Mouse (Mus musculus): ENCODE measurements around the gene Mpi. TPM values are rescaled to one million over a fixed set of nuclear protein-coding genes. Genes with fewer than 3 reads are reported as not detected.
A peak's percentile ranks its signal among the peaks of the same experiment; 100 is the strongest.

The Mpi gene
- polyA plus RNA-seq, 1 experiment from 2014 or later, result 50.5 TPM

DNA sequence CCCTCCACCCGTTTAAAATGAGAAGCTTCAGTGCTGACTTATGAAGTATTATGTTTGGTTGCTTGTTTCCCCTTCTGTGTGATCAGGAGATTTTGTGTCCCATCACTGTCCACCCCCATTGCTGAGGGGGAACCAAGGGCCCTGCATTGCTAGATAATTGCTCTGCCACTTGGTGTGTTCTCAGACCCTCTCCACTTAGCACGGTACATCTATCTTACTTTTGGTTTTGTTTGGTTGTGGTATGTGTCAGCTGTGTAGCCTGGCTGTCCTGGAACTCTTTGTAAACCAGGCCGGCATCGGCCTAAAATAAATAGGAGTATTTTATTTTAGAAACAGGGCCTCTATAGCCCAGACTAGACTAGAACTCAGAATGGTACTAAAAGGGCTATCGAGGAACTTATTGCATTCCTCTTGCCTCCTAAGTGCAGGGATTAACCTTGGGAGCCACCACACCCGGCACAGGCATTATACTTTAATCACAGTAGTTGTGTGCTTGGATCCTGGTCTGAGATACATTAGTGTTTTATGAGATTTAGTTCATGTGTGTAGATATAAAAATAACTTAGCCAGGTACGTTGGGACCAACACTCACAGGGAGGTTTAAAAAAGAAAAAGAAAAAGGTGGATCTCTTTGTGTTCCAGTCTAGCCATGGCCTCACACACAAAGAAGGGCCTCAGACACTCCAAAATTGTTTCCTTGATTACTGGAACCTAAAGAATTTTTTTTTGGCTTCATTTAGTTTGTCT, 30.3 kb downstream of the Mpi start:
- H3K9ac ChIP-seq, result peak overlapping the region; percentile 88; the same call in 1 of the 2 replicates
- H3K27ac ChIP-seq (replicated peaks), result 0 out of 2 replicates have a peak overlapping the region, but pooled peaks have one; percentile 86
- peak overlapping the region; percentile 69 for H3K4me2 ChIP-seq (replicated peaks)
- peaks cover 18% of the 10 kb centered on the region for H3K4me1 ChIP-seq
- peak overlapping the region; percentile 80 for H3K4me3 ChIP-seq (replicated peaks)
- no peaks in the 10 kb centered on the region for H3K36me3 ChIP-seq
- H3K27me3 ChIP-seq, result no peaks in the 10 kb centered on the region
- 36% methylated on average over 7 of the region's 7 CpGs for whole genome bisulfite sequencing
- H3K9me3 ChIP-seq (replicated peaks), result no peaks in the 10 kb centered on the region
- ATAC-seq (ENCODE audit: insufficient number of reproducible peaks, low FRiP score, low TSS enrichment, low read depth), result no peak

DNA sequence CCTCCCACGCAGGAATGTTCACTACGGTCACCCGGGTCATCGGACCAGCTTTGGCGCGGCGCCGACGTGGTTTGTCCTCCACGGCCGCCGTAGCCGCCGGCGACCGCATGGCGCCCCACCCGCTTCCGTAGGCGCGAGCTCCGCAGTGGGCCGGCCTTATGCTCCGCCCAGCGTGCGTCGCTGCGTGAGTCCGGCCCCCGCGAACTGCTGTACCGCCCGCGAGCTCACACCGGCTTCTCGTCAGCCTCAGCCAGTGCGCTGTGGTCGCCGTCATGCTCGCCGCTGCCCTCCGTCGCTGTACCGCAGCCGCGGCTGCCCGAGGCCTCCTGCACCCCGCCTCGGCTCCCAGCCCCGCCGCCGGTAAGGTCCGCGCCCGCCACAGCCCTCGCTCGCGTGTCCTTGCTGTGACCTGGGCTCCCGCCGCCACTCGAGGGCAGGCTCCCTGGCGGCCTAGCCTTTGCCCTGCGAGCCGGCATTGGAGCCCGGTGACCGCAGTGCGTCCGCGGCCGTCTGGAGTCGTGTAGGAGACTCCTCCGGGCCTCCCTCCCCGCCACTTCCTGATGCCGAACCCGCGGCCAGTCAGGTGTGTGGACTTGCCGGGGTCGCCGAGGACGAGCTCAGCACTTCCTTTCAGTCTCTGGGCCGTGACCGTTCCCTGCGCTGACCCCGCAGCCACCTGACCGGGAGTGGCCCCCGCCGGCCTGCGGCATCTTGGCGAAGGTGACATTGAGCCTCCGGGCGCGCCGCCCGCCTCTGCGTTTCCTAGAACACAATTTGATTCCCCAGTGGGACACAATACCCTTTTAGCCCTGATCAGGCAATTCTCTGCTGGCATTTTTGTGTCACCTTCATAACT, 31.3 kb downstream of the Mpi start, which contains the start of gene Cox5a:
Cox5a (plus strand) TSS at position 219 of the 856 bp plus-strand sequence.
- H3K27ac ChIP-seq (replicated peaks), result peak within 1 kb of the TSS; percentile 86
- ATAC-seq (ENCODE audit: insufficient number of reproducible peaks, low FRiP score, low TSS enrichment, low read depth), result peak; percentile 97
- under 1% methylated on average over 95 of the region's 95 CpGs for WGBS

DNA sequence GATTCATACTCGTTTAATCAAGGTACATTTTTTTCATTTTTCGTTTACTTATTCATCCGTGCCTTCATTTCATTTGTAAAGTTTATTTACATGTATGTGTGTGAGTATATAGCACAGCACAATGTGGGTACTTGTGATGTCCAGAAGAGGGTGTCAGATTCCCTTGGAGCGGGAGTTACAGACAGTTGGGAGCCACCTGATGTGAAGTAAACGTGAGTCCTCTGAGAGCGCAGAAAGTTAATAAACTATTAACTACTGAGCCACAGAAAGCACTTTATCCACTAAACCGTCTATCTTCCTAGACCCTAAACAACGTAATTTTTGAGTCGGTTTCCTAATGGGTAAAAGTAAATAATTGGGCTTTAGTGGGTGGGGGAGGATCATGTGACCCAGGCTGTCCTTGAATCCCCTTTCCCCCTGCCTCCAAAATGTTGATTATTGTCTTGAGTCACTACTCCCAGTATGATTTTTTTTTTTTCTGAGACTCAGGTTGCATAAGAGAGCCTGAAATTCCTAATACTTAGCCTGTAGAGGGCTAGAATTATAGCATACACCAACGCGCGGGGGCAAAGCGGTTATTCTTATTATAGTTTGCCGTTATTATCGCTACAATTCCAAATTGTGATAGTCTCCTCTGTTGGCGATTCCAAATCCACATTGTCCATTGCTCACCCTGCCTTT, 32.0 kb downstream of the Mpi start:
- peak overlapping the region; percentile 45; the same call in 1 of the 2 replicates for H3K27ac ChIP-seq (replicated peaks)
- H3K4me2 ChIP-seq (replicated peaks), result peak overlapping the region; percentile 69
- no peaks in the 10 kb centered on the region for H3K36me3 ChIP-seq
- peak overlapping the region; percentile 80 for H3K4me3 ChIP-seq (replicated peaks)
- no peaks in the 10 kb centered on the region for H3K27me3 ChIP-seq
- H3K9me3 ChIP-seq (replicated peaks), result no peaks in the 10 kb centered on the region
- H3K9ac ChIP-seq, result peak overlapping the region; percentile 88; the same call in 1 of the 2 replicates
- WGBS, result 22% methylated on average over 16 of the region's 16 CpGs
- peaks cover 18% of the 10 kb centered on the region for H3K4me1 ChIP-seq
- ATAC-seq (ENCODE audit: insufficient number of reproducible peaks, low FRiP score, low TSS enrichment, low read depth), result no peak; the same call in 1 of the 2 replicates

More for the DNA sequence above, 31.3 kb downstream of the Mpi start, which contains the start of gene Cox5a:
- peak within 1 kb of the TSS; percentile 69 for H3K4me2 ChIP-seq (replicated peaks)
- peaks cover 18% of the 10 kb centered on the region for H3K4me1 ChIP-seq
- H3K36me3 ChIP-seq, result no peaks in the 10 kb centered on the region
- peak within 1 kb of the TSS; percentile 88 for H3K9ac ChIP-seq
- no peaks in the 10 kb centered on the region for H3K9me3 ChIP-seq (replicated peaks)
- peak within 1 kb of the TSS; percentile 80 for H3K4me3 ChIP-seq (replicated peaks)
- no peaks in the 10 kb centered on the region for H3K27me3 ChIP-seq

DNA sequence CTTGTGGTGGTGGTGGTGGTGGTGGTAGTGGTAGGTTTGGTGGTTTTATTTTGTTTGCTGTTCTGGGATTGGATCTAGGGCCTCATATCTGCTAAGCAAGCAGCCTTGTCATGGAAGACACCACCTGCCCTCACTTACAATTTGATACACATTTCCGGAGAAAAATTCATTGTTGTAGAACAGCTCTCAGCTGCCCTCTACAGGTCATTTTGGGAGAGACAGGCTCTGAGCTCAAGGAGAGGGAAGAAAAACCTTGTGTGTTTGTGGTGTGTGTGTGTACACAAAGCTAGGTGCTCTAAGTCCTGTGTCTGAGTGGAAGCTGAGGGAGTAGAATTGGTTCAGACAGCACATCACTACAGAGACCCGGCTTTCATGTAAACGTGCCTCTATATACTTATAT, 35.5 kb downstream of the Mpi start:
- Histone ChIP-seq H3K4me3 (replicated peaks) (no peak overlapping the region), H3K9ac (no peak overlapping the region), H3K36me3 (no peaks in the 10 kb centered on the region), H3K27ac (replicated peaks) (no peak overlapping the region), H3K4me1 (peaks cover 3% of the 10 kb centered on the region), H3K9me3 (replicated peaks) (no peaks in the 10 kb centered on the region), H3K4me2 (replicated peaks) (no peak overlapping the region), H3K27me3 (no peaks in the 10 kb centered on the region)
- ATAC-seq (ENCODE audit: insufficient number of reproducible peaks, low FRiP score, low TSS enrichment, low read depth), result no peak
- 6% methylated on average over 3 of the region's 3 CpGs for WGBS

DNA sequence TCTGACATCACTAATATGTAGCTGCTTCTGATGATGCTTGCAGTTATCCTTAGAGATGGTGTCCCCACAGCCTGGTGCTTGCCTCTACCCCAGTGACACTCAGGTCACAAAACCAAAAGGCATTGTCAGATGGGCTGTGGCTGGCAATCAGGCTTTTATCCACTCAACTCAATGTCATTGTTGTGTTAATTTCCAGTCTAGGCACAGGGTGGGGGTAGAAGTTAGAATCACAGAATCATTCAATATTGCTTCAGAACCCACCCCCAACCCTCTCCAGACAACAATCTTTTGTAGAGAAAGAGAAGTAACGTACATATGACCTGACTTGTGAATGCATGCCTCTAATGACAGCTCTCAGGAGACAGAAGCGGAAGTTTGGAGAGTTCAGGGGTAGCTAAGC, 42.0 kb downstream of the Mpi start:
- H3K9me3 ChIP-seq (replicated peaks), result no peaks in the 10 kb centered on the region
- H3K27me3 ChIP-seq, result peaks cover 10% of the 10 kb centered on the region
- ATAC-seq (ENCODE audit: insufficient number of reproducible peaks, low FRiP score, low TSS enrichment, low read depth), result no peak
- H3K36me3 ChIP-seq, result no peaks in the 10 kb centered on the region
- H3K4me1 ChIP-seq, result 0 out of 2 replicates have a peak, but pooled peaks cover 4% of the 10 kb centered on the region
- WGBS, result 61% methylated on average over 2 of the region's 2 CpGs
- no peak overlapping the region for H3K4me2 ChIP-seq (replicated peaks)
- H3K27ac ChIP-seq (replicated peaks), result no peak overlapping the region
- no peak overlapping the region for H3K9ac ChIP-seq
- H3K4me3 ChIP-seq (replicated peaks), result no peak overlapping the region

DNA sequence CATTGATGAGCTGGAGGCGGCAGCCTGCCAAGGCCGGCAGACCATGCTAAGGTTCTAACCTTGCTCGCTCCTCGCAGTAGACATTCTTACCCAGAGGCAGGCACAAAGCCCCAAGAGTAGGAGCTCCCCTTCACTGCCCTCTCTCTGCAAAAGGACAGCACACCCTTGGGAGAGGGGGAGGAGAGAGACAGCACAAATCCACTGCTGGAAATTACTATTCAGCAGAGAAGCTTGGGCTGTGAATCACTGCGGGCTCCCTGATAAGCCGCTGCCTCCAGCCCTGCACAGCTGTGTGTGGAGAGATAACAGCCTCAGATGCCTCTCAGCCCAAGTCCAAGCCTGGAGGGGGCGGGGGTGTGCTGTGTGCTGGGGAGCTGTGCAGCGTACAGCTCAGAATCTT, 46.9 kb downstream of the Mpi start:
- Histone ChIP-seq H3K4me1 (peaks cover 35% of the 10 kb centered on the region), H3K4me3 (replicated peaks) (no peak overlapping the region), H3K9ac (no peak overlapping the region), H3K27ac (replicated peaks) (no peak overlapping the region), H3K36me3 (no peaks in the 10 kb centered on the region), H3K9me3 (replicated peaks) (no peaks in the 10 kb centered on the region), H3K4me2 (replicated peaks) (no peak overlapping the region), H3K27me3 (peaks cover 59% of the 10 kb centered on the region)
- 9% methylated on average over 8 of the region's 8 CpGs for WGBS
- no peak for ATAC-seq (ENCODE audit: insufficient number of reproducible peaks, low FRiP score, low TSS enrichment, low read depth)

DNA sequence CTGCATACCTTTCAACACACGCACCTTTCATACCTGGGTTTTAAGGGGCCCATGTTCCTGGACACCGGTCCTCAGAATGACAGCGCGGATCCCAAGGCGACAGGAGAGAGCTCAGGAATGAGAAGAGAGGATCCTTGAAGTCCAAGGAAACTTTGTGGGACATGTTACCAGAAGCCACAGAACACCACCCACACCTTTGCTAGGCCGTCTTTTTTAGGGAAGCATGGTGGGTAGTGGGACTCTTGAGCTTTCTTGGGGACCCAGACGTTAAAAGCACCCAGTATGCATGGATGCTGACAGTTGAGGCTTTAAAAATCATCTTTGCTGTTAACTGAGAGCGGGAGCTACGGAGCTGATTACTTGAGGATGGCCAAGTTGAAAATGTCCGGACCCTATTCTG, 47.7 kb downstream of the Mpi start:
- H3K27ac ChIP-seq (replicated peaks), result no peak overlapping the region
- no peaks in the 10 kb centered on the region for H3K36me3 ChIP-seq
- WGBS, result 46% methylated on average over 10 of the region's 10 CpGs
- no peak overlapping the region for H3K9ac ChIP-seq
- peak overlapping the region; percentile 45 for H3K4me3 ChIP-seq (replicated peaks)
- H3K9me3 ChIP-seq (replicated peaks), result no peaks in the 10 kb centered on the region
- H3K27me3 ChIP-seq, result peaks cover 67% of the 10 kb centered on the region
- H3K4me2 ChIP-seq (replicated peaks), result no peak overlapping the region
- peaks cover 35% of the 10 kb centered on the region for H3K4me1 ChIP-seq
- ATAC-seq (ENCODE audit: insufficient number of reproducible peaks, low FRiP score, low TSS enrichment, low read depth), result no peak

DNA sequence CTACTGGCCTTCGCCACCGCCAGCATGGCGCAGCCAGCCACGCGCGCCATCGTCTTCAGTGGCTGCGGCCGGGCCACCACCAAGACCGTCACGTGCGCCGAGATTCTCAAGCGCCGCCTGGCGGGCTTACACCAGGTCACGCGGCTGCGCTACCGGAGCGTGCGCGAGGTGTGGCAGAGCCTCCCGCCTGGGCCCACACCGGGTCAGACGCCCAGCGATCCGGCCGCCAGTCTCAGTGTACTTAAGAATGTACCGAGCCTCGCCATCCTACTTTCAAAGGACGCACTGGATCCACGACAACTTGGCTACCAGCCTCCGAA, 48.2 kb downstream of the Mpi start:
- H3K4me1 ChIP-seq, result peaks cover 35% of the 10 kb centered on the region
- peak overlapping the region; percentile 23; the same call in 1 of the 2 replicates for H3K9ac ChIP-seq
- no peak overlapping the region for H3K27ac ChIP-seq (replicated peaks)
- H3K9me3 ChIP-seq (replicated peaks), result no peaks in the 10 kb centered on the region
- H3K36me3 ChIP-seq, result no peaks in the 10 kb centered on the region
- under 1% methylated on average over 34 of the region's 34 CpGs for WGBS
- H3K4me3 ChIP-seq (replicated peaks), result peak overlapping the region; percentile 45
- H3K27me3 ChIP-seq, result peaks cover 73% of the 10 kb centered on the region
- peak; percentile 75 for ATAC-seq (ENCODE audit: insufficient number of reproducible peaks, low FRiP score, low TSS enrichment, low read depth)
- peak overlapping the region; percentile 97 for H3K4me2 ChIP-seq (replicated peaks)

DNA sequence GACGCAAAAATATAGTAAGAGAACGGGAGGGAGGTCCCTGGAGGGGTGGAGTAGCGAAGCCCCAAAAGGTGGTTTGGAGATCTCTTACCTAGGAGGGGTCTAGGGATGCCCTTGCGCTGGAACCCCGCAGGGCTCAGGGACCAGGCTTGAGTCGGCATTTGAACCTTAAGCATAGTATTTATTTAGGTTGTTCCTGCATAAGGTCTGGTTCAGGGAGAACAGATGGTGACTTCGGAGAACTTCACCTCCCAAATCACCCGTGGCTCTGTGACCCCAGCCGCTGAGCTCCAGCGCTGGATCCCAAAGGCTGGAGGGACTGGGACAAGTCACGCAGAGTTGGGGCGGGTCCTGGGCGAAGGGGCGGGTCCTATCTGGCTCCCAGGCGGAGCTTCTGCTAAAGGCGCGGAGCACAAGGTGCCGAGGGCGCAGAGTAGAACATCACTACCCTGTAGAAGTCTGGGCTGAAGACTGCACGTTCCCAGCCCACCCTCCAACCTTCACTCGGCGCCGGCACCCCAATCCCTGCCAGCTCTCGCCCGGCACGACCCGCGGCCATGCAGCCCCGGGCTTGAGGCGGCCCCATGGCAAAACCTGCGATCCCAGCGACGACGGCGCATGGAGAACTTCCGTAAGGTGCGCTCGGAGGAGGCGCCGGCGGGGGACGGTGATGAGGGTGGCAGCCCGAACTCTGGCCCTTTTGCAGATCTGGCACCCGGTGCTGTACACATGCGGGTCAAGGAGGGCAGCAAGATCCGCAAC, 48.8 kb downstream of the Mpi start, which contains the start of gene Rpp25:
Rpp25 (plus strand) TSS at position 405 of the 759 bp plus-strand sequence.
- no peaks in the 10 kb centered on the region for H3K9me3 ChIP-seq (replicated peaks)
- H3K36me3 ChIP-seq, result no peaks in the 10 kb centered on the region
- peak within 1 kb of the TSS; percentile 97 for H3K4me2 ChIP-seq (replicated peaks)
- H3K27ac ChIP-seq (replicated peaks), result no peak within 1 kb of the TSS
- WGBS, result under 1% methylated on average over 46 of the region's 46 CpGs
- H3K9ac ChIP-seq, result peak within 1 kb of the TSS; percentile 23; the same call in 1 of the 2 replicates
- peak within 1 kb of the TSS; percentile 45 for H3K4me3 ChIP-seq (replicated peaks)
- peaks cover 35% of the 10 kb centered on the region for H3K4me1 ChIP-seq
- H3K27me3 ChIP-seq, result peaks cover 78% of the 10 kb centered on the region
- ATAC-seq (ENCODE audit: insufficient number of reproducible peaks, low FRiP score, low TSS enrichment, low read depth), result peak; percentile 47

DNA sequence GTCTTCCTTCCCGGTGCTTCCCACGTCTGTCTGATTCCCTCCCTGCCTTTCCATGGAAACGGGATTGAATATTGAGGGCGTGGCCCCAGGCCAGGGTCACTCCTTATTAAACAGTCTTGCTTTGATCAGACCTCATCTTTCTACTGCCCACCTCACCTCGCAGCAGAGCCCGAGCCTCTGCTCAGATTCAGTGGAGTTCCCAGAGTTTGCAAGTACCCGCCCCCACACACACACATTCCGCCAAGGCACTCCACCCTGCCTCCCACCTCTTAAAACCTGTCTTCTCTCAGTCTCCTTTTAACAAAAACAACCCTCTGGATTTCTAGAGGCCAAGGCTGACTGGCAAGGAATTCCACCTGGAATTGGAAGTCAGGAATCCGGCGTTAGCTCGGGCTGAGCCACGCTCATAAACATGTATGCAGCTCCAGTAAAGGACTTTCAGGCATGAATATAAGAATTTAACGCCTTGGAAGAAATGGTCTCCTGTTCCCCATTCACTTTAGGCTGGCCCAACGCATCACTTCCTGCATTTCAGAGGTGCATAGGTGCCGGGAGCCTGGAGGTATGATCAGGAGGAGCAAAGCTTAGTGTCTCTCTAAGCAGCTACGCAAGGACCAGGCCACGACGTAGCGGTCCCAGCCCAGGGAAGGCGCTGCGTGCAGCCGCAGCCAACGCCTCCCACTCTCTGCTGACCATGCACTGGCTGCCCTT, 49.5 kb downstream of the Mpi start:
- peaks cover 83% of the 10 kb centered on the region for H3K27me3 ChIP-seq
- 3% methylated on average over 23 of the region's 23 CpGs for WGBS
- no peaks in the 10 kb centered on the region for H3K9me3 ChIP-seq (replicated peaks)
- H3K27ac ChIP-seq (replicated peaks), result no peak overlapping the region
- no peaks in the 10 kb centered on the region for H3K36me3 ChIP-seq
- H3K4me3 ChIP-seq (replicated peaks), result peak overlapping the region; percentile 45
- H3K9ac ChIP-seq, result no peak overlapping the region
- ATAC-seq (ENCODE audit: insufficient number of reproducible peaks, low FRiP score, low TSS enrichment, low read depth), result no peak
- peaks cover 35% of the 10 kb centered on the region for H3K4me1 ChIP-seq
- peak overlapping the region; percentile 97 for H3K4me2 ChIP-seq (replicated peaks)
